Mouse (Mus musculus) thymus, postnatal 36 days (tissue): ENCODE results near the gene Xlr3b.
A peak's percentile ranks its signal among the peaks of the same experiment; 100 is the strongest.
"Not testable (repeated sequence)": the region's sequence is repeated elsewhere in the genome, so short reads cannot be mapped to it uniquely, and the experiment has no call there.

Experiments used
- DNase-seq, 2 experiments: peaks; one replicate each; pipeline ENCODE4 v3.0.0; 2022; ENCODE audit warnings: mixed read lengths in 2 of 2

Gene Xlr3b

DNA sequence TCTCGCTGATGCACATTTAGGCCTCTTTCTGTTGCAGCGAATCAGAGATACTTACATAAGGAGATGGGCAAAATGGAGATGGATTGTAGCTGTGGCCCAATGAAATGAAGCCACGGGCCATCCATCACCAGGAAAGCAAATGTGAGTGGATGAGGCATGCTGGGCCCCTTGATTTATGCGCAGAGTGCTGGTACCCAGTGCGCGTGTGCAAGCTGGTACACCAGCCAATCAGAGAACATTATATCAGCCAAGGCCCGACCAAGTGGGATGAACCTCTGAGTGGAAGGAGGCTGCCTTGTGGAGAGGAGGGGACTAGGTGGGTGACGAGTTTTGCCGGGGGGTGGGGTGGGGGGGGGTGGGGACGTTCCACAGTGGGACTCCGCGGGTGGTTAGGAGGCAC, at the start of gene Xlr3b:
Gene Xlr3b, plus strand, starts transcription at position 274 of the 400 bp plus-strand sequence.
- peak; percentile 7 to 30 for DNase-seq

GRCm38 (mm10) chrX:73143218-73143618, 48.8 kb upstream of the Xlr3b start:
- DNase-seq: not testable (repeated sequence)

GRCm38 (mm10) chrX:73148496-73148895, 43.5 kb upstream of the Xlr3b start, which contains the start of gene Xlr5b:
TSS of gene Xlr5b (plus strand) at chrX:73148796.
- DNase-seq: not testable (repeated sequence)

DNA sequence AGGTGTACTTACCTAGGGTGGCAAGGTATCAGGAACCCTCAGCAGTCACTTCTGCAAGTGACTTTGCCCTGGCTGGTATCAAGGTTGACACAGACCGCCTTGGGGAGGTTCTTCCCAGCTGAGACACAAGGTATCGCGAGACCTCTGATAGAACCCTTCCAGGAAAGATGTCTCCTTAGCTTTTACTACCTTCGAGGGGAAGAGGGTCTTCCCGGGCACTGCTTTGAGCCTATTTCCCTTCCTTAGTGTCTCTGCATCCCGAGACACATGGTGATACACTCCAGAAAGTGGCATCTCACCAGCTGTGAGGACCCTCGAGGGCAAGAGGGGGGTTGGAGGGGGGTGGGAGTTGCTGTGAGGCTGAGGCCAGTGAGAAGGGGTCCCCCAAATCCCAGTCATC, 42.7 kb upstream of the Xlr3b start, which contains the start of gene DXBay18:
Gene DXBay18, minus strand, starts transcription at position 101 of the 400 bp plus-strand sequence.
- not testable (repeated sequence) for DNase-seq

GRCm38 (mm10) chrX:73176889-73177288, 15.1 kb upstream of the Xlr3b start, which contains the start of gene Spin2d:
TSS of gene Spin2d (minus strand) at chrX:73176989.
- not testable (repeated sequence) for DNase-seq

DNA sequence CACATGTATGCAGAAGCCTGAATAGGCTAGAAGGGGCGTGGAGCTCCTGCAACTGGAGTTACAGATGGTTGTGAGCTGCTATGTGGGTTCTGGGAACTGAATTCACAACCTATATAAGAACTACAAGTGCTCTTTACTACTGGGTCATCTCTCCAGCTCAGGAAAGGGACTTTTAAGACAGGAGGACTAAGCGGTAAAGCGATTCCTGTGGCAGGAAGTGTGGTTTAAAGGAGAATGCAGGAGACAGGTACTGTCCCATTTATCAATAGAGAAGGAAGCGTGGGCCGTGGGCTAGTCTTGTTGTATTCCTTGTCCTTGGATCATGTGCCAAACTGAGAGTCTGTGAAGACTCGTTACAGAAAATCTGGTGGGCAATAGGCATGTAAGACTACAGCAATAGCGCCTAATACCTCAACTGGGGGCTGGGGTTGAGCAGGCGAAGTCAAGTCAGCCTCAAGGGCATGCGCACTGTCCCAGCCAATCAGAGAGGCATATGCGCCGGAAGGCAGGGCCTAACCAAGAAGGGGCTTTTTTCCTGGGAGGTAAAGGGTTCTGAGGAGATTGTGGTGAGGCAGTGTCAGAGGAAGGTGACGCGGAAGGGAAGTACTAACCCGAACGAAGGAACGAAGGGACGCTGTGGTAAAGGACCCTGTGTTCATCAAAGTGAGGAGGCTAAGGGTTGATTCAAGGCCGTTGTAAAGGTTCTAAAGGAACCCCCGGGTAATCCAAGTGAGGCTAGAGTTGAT, 22.0 kb downstream of the Xlr3b start, which contains the start of gene Xlr4b:
Gene Xlr4b, plus strand, starts transcription at position 515 of the 746 bp plus-strand sequence.
- DNase-seq: peak; percentile 29 to 40

- DNase-seq: no peak
Observed at GRCm38 (mm10) chrX:73225365-73225764, 33.4 kb downstream of the Xlr3b start.

DNA sequence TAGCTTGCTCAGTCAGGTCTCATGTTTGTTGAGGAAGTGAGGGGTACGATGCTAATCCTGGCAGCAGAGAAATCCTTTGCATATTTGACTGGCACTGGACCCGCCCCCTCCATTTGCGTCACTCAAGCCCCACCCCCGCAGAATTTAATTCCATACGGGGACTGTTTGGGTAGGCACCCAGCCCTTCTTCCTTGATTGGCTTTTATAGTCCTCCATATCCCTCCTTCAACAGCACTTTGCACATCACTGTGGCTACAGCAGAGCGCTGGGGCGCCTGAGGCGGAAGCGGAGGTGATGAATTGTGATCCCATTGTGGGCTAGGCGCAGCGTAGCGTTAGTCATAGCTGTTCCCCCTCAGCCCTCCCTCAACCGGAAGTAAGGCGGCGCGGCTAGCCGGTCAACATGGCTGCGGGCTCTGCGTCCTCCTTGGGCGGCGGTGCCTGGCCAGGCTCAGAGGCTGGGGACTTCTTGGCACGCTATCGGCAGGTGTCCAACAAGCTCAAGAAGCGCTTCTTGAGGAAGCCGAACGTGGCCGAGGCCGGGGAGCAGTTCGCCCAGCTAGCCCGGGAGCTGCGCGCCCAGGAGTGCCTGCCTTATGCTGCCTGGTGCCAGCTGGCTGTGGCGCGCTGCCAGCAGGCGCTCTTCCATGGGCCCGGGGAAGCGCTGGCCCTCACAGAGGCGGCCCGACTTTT, 36.1 kb downstream of the Xlr3b start, which contains the start of gene F8a:
Gene F8a, plus strand, starts transcription at position 378 of the 692 bp plus-strand sequence.
- DNase-seq: peak; percentile 77 to 81

- DNase-seq: peak; percentile 67 to 75
Observed at GRCm38 (mm10) chrX:73228606-73229214, 36.7 kb downstream of the Xlr3b start.

DNA sequence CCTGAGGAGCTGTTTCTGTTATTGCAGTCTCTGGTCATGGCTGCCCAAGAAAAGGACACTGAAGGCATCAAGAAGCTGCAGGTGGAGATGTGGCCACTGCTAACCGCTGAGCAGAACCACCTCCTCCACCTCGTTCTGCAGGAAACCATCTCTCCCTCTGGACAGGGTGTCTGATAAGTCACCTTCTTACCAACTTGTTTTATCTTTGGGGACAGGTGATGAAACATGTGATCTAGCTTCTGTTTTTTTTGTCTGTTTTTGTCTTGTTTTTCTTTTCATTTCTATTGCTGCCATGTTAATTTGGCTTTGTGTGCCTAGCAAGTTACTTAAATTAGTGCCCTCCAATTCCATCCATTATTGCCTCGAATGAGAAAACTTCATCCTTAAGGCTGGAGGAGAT, 37.3 kb downstream of the Xlr3b start:
- no peak for DNase-seq

- peak; percentile 6 to 58 for DNase-seq
Observed at GRCm38 (mm10) chrX:73242821-73243325, 50.9 kb downstream of the Xlr3b start, which contains the start of gene Xlr4c. TSS of gene Xlr4c (minus strand) at chrX:73243130.
